Mouse (Mus musculus) hindbrain, embryonic 12.5 days (tissue): ENCODE measurements around the gene Wdfy4. TPM values are rescaled to one million over a fixed set of nuclear protein-coding genes. Genes with fewer than 3 reads are reported as not detected.

Experiments
- ATAC-seq: fragments of 200-750 bp; cut with Nextera tagmentation; 2 replicates; pipeline ENCODE4 v1.8.0; 2017; ENCODE audit warnings: moderate TSS enrichment; ENCODE audit not compliant: low FRiP score
- H3K27ac ChIP-seq: fragments of 300-500 bp; sonication (generic); 2 replicates; pipeline ENCODE4 v1.5.1; 2016; ENCODE audit warnings: mild to moderate bottlenecking
- H3K27me3 ChIP-seq: fragments of 300-500 bp; sonication (generic); 2 replicates; pipeline ENCODE4 v1.6.1; 2016; ENCODE audit warnings: mild to moderate bottlenecking
- H3K36me3 ChIP-seq: fragments of 300-500 bp; sonication (generic); 2 replicates; pipeline ENCODE4 v1.6.1; 2016; ENCODE audit warnings: mild to moderate bottlenecking
- H3K4me1 ChIP-seq: fragments of 300-500 bp; sonication (generic); 2 replicates; pipeline ENCODE4 v1.6.1; 2016
- H3K4me2 ChIP-seq: fragments of 300-500 bp; sonication (generic); replicated peaks from 2 replicates; pipeline ENCODE4 v1.6.1; 2016; ENCODE audit warnings: mild to moderate bottlenecking
- H3K4me3 ChIP-seq: fragments of 300-500 bp; sonication (generic); 2 replicates; pipeline ENCODE4 v1.5.1; 2016; ENCODE audit warnings: mild to moderate bottlenecking
- H3K9ac ChIP-seq: fragments of 300-500 bp; sonication (generic); 2 replicates; pipeline ENCODE4 v1.6.1; 2016; ENCODE audit warnings: mild to moderate bottlenecking, moderate library complexity
- H3K9me3 ChIP-seq: fragments of 300-500 bp; sonication (generic); replicated peaks from 2 replicates; pipeline ENCODE4 v1.6.1; 2016; ENCODE audit warnings: mild to moderate bottlenecking
- WGBS: fragments of 180-500 bp; shearing (Covaris S2); methylation state at CpG from one replicate; pipeline ENCODE4 v1.1.7; 2016; 5-methylcytosine and 5-hydroxymethylcytosine counted together
- polyA plus RNA-seq: library from polyadenylated mRNA; unstranded; fragments of >200 nt; fragmentation: Nextera tagmentation; extraction: Ambion mirVana; gene quantifications from 2 replicates; pipeline ENCODE4 v1.2.1, GENCODE M21; 2016

Wdfy4 gene
- 0.25 and 0.30 TPM in 2 replicates for polyA plus RNA-seq

DNA sequence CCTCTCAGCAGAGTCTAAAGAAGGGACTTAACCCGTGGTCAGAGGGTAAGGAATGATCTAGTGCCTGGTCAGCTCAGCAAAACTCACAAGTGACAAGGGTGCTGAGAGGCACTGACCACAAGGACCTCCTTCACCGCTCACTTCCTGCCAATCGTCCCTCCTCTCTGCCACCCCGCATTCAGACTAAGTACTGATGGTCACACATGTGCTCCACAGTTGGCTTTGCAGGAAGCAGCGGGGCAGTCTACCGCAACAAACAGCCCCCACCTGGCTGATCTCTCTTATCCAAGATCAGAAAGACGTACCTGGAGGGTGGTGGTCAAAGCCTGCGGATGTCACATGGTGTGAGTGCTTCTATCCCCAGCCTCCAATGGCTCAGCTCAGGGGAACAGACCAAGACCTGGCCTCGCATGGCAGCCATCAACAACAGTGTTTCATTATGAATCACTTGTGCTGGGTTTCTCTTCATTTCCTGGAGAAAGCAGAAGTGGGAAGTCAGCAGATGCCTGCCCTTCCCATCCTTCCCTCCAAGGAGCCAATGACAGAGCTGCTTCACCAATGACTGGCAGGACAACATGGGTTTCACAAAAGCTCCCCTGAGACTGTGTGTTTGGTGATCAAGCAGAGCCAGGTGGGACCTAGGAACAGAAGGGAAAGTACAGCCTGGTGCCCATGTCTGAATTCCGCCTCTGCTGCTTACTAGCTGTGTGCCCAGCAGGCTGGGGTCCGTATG is at the start of gene Wdfy4:
TSS of gene Wdfy4 (minus strand) at position 441 of the 733 bp plus-strand sequence.
- Histone ChIP-seq H3K36me3 (no peaks in the 10 kb centered on the region), H3K27ac (no peak within 1 kb of the TSS), H3K4me1 (no peaks in the 10 kb centered on the region), H3K9ac (no peak within 1 kb of the TSS), H3K4me3 (no peak within 1 kb of the TSS), H3K27me3 (no peaks in the 10 kb centered on the region), H3K4me2 (no peak within 1 kb of the TSS), H3K9me3 (no peaks in the 10 kb centered on the region; the same call in 1 of the 2 replicates)
- no peak for ATAC-seq
- WGBS = 89% methylated on average over 11 of the region's 11 CpGs

GRCm38 (mm10) chr14:33232048-33232447 is 46.7 kb upstream of the Wdfy4 start:
- H3K9me3 ChIP-seq = no peaks in the 10 kb centered on the region
- no peaks in the 10 kb centered on the region for H3K36me3 ChIP-seq
- H3K27ac ChIP-seq = no peak overlapping the region
- H3K4me1 ChIP-seq = no peaks in the 10 kb centered on the region; the same call in 1 of the 2 replicates
- no peak for ATAC-seq
- no peak overlapping the region for H3K9ac ChIP-seq
- WGBS = 78% methylated on average over 5 of the region's 5 CpGs
- no peaks in the 10 kb centered on the region for H3K27me3 ChIP-seq
- no peak overlapping the region for H3K4me3 ChIP-seq
- no peak overlapping the region for H3K4me2 ChIP-seq

DNA sequence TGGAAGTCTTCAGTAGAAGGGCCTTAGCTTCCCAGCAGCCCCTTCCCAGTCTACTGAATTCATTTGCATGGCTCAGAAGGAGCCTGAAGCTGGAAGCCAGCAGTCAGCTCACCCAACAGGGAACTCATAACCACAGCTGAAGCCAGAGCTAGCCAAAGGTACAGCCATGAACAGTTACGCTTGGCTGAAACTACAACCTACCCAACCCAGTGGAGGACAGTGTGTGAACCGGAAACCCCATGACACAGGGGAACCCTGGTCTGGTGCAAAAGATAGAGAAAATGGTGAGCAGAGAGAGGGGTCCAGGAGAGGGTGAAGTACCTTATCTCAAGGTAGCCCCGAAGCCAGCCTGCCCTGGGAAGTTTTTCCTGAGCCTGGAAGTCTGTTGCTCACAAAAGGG is 46.0 kb upstream of the Wdfy4 start:
- no peaks in the 10 kb centered on the region for H3K27me3 ChIP-seq
- H3K4me2 ChIP-seq = no peak overlapping the region
- no peak for ATAC-seq
- H3K4me3 ChIP-seq = no peak overlapping the region
- H3K9ac ChIP-seq = no peak overlapping the region
- no peaks in the 10 kb centered on the region; the same call in 1 of the 2 replicates for H3K4me1 ChIP-seq
- H3K27ac ChIP-seq = no peak overlapping the region
- H3K36me3 ChIP-seq = no peaks in the 10 kb centered on the region
- H3K9me3 ChIP-seq = no peaks in the 10 kb centered on the region
- WGBS = 91% methylated on average over 3 of the region's 3 CpGs

DNA sequence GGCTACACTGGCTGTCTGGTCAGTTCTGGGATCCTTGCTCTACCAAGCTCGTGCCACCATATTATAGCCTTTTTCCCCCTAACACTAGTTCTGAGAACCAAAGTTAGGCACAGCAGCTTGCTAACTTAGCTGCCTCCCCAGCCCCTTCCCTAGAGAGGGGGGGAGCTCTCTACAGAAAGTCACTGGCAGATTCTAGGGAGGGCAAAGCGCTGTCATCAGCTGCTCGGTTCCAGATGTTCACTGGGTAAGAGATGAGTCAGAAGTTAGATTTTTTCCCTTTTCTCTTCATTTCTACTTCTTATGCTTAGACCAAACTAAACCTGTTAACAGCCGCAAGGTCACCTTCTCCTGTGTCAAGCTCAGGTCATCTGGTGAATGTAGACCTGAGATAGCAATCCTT is 45.4 kb upstream of the Wdfy4 start:
- ATAC-seq = no peak
- no peak overlapping the region for H3K4me2 ChIP-seq
- no peak overlapping the region for H3K4me3 ChIP-seq
- H3K27me3 ChIP-seq = no peaks in the 10 kb centered on the region
- H3K9me3 ChIP-seq = no peaks in the 10 kb centered on the region
- no peaks in the 10 kb centered on the region for H3K36me3 ChIP-seq
- no peak overlapping the region for H3K9ac ChIP-seq
- no peaks in the 10 kb centered on the region; the same call in 1 of the 2 replicates for H3K4me1 ChIP-seq
- H3K27ac ChIP-seq = no peak overlapping the region
- WGBS = 87% methylated on average over 4 of the region's 4 CpGs

- no peak for ATAC-seq
- Histone ChIP-seq H3K36me3 (no peaks in the 10 kb centered on the region), H3K4me3 (no peak overlapping the region), H3K9ac (no peak overlapping the region), H3K4me1 (no peaks in the 10 kb centered on the region), H3K27ac (no peak overlapping the region), H3K9me3 (no peaks in the 10 kb centered on the region), H3K27me3 (no peaks in the 10 kb centered on the region), H3K4me2 (no peak overlapping the region)
- 86% methylated on average over 4 of the region's 4 CpGs for WGBS
Measured at GRCm38 (mm10) chr14:33225235-33225634, 39.9 kb upstream of the Wdfy4 start.

- no peak overlapping the region for H3K9ac ChIP-seq
- H3K36me3 ChIP-seq = no peaks in the 10 kb centered on the region
- no peaks in the 10 kb centered on the region for H3K9me3 ChIP-seq
- WGBS = 85% methylated on average over 19 of the region's 19 CpGs
- no peak overlapping the region for H3K4me2 ChIP-seq
- H3K4me3 ChIP-seq = no peak overlapping the region
- no peak for ATAC-seq
- H3K4me1 ChIP-seq = peaks cover 5% of the 10 kb centered on the region; the same call in 1 of the 2 replicates
- peaks cover 9% of the 10 kb centered on the region for H3K27me3 ChIP-seq
- H3K27ac ChIP-seq = no peak overlapping the region
Measured at GRCm38 (mm10) chr14:33216343-33217208, 31.3 kb upstream of the Wdfy4 start.

DNA sequence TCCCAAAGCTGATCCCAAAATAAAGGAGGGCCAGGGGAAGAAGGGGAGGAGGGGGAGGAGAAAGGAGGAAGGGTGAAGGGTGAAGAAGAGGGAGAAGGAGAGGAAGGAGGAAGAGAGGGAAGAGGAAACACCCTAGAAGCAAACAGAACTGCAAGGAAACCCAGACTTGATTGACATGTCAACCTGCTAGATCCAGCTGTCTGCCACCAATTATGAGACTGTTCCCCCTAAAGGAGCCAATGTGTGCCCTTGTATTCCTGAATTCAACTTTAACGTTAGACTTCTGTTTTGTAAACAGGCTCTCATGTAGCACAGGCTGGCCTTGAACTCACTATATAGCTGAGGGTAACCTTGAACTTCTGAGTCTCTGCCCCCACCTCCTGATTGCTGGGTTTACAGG is 29.9 kb upstream of the Wdfy4 start:
- Histone ChIP-seq H3K4me2 (no peak overlapping the region), H3K9me3 (no peaks in the 10 kb centered on the region), H3K27ac (no peak overlapping the region), H3K4me1 (peaks cover 5% of the 10 kb centered on the region; the same call in 1 of the 2 replicates), H3K4me3 (no peak overlapping the region), H3K27me3 (peaks cover 9% of the 10 kb centered on the region), H3K9ac (no peak overlapping the region), H3K36me3 (no peaks in the 10 kb centered on the region)
- ATAC-seq = no peak
- 96% methylated on average over 1 of the region's 1 CpGs for WGBS

- H3K9ac ChIP-seq = no peak overlapping the region
- ATAC-seq = 0 out of 2 replicates have a peak, but pooled peaks have one; percentile 2
- peaks cover 9% of the 10 kb centered on the region for H3K27me3 ChIP-seq
- no peaks in the 10 kb centered on the region for H3K36me3 ChIP-seq
- H3K4me1 ChIP-seq = peaks cover 5% of the 10 kb centered on the region; the same call in 1 of the 2 replicates
- H3K27ac ChIP-seq = no peak overlapping the region
- 22% methylated on average over 4 of the region's 4 CpGs for WGBS
- H3K9me3 ChIP-seq = no peaks in the 10 kb centered on the region
- H3K4me3 ChIP-seq = no peak overlapping the region
- H3K4me2 ChIP-seq = no peak overlapping the region
Measured at GRCm38 (mm10) chr14:33214767-33215128, 29.4 kb upstream of the Wdfy4 start.

DNA sequence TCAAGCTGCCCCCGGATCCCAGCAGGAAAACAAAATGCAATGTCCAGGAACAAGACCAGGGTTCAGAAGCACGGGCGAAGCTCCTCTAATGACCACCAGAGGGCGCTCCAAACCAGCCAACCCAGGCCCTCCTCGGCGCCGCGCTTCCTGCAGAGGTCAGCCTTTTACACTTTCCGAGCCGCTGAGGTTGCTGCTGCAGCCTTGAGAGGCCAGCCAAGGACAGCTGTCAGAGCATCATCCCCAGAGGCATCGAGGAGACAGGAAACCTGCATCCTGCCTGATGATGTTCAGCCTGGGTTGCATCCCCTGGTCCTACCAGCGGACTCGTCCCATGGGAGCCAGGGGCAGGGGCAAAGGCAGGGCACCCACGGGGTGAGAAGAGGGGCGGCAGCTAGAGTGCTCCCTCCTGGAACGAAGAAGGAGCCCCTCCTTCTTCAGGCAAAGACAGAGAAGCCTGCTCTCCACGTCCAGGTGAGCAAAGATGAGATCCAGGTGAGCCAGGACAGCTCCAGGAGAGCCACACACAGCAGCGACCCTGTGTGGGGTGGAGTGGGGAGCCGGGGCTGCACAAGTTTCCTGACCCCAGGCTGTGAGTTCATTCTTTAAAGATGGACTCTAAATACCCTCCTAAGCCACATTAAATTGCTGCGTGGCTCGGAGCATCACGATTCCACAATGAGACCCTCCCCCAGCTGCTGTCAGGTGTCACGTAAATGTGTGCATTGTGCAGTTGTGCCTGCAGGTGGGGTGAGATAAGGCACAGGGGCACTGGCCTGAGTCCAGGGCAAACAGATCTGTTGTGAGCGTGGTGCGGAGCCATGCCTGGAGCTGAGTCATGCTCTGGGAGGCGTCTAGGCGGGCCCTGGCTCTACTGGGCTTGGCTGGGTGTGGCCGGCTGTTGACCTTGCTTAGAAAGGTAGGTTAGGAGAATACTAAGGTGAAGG is 28.8 kb upstream of the Wdfy4 start, which contains the start of gene Arhgap22:
TSS of gene Arhgap22 (plus strand) at position 204 of the 944 bp plus-strand sequence.
- peak; percentile 81 for ATAC-seq
- peaks cover 9% of the 10 kb centered on the region for H3K27me3 ChIP-seq
- 16% methylated on average over 28 of the region's 28 CpGs for WGBS

GRCm38 (mm10) chr14:33212958-33213309 is 27.6 kb upstream of the Wdfy4 start:
- no peak for ATAC-seq
- no peaks in the 10 kb centered on the region for H3K36me3 ChIP-seq

More for the DNA sequence above, 28.8 kb upstream of the Wdfy4 start, which contains the start of gene Arhgap22:
- Histone ChIP-seq H3K27ac (no peak within 1 kb of the TSS), H3K4me3 (peak within 1 kb of the TSS; percentile 16; the same call in 1 of the 2 replicates), H3K9ac (peak within 1 kb of the TSS; percentile 54), H3K4me1 (peaks cover 5% of the 10 kb centered on the region; the same call in 1 of the 2 replicates), H3K4me2 (peak within 1 kb of the TSS; percentile 48), H3K9me3 (no peaks in the 10 kb centered on the region), H3K36me3 (no peaks in the 10 kb centered on the region)

GRCm38 (mm10) chr14:33212271-33212957 is 27.1 kb upstream of the Wdfy4 start:
- Histone ChIP-seq H3K4me2 (no peak overlapping the region), H3K27me3 (peaks cover 15% of the 10 kb centered on the region), H3K9me3 (no peaks in the 10 kb centered on the region), H3K4me3 (no peak overlapping the region), H3K36me3 (no peaks in the 10 kb centered on the region), H3K27ac (no peak overlapping the region), H3K9ac (no peak overlapping the region), H3K4me1 (peaks cover 5% of the 10 kb centered on the region; the same call in 1 of the 2 replicates)
- 64% methylated on average over 5 of the region's 5 CpGs for whole genome bisulfite sequencing
- no peak for ATAC-seq

More at GRCm38 (mm10) chr14:33212958-33213309, 27.6 kb upstream of the Wdfy4 start:
- Histone ChIP-seq H3K27ac (no peak overlapping the region), H3K4me1 (peaks cover 5% of the 10 kb centered on the region; the same call in 1 of the 2 replicates), H3K9ac (no peak overlapping the region), H3K27me3 (peaks cover 13% of the 10 kb centered on the region), H3K4me3 (no peak overlapping the region), H3K4me2 (no peak overlapping the region), H3K9me3 (no peaks in the 10 kb centered on the region)
- 87% methylated on average over 12 of the region's 12 CpGs for WGBS
